Mouse (Mus musculus): ENCODE measurements around the gene Tnfrsf26. TPM values are rescaled to one million over a fixed set of nuclear protein-coding genes. Genes with fewer than 3 reads are reported as not detected.
"Not testable (repeated sequence)": the region's sequence is repeated elsewhere in the genome, so short reads cannot be mapped to it uniquely, and the experiment has no call there.

Tnfrsf26 gene
- 0.10 and 0.46 TPM in 2 replicates for total RNA-seq (2014; rRNA removed)
- polyA plus RNA-seq (2015; fragmentation: Nextera tagmentation; extraction: Ambion mirVana), result 0.11 and 0.16 TPM in 2 replicates

GRCm38 (mm10) chr7:143628540-143628939 lies at the start of gene Tnfrsf26:
TSS of gene Tnfrsf26 (minus strand) at chr7:143628722.
- Histone ChIP-seq H3K9ac (no peak within 1 kb of the TSS), H3K27me3 (ENCODE audit: insufficient read depth, low read length) (no peaks in the 10 kb centered on the region), H3K4me3 (ENCODE audit: low read depth, low read length) (no peak within 1 kb of the TSS), H3K36me3 (ENCODE audit: insufficient read depth) (no peaks in the 10 kb centered on the region), H3K4me2 (ENCODE audit: low read depth) (no peak within 1 kb of the TSS), H3K27ac (ENCODE audit: low read depth, low read length) (no peak within 1 kb of the TSS), H3K9me3 (ENCODE audit: low read length) (no peaks in the 10 kb centered on the region), H3K4me1 (ENCODE audit: insufficient read depth) (no peaks in the 10 kb centered on the region)
- no peak for TF ChIP-seq CTCF (IDR thresholded peaks at IDR 0.05; ENCODE audit: low read depth)
- DNase-seq, result no peak
- 96% methylated on average over 1 of the region's 1 CpGs for WGBS
- ATAC-seq, result no peak

- DNase-seq (no peak), ATAC-seq (no peak)
- TF ChIP-seq CTCF (IDR thresholded peaks at IDR 0.05; ENCODE audit: low read depth), result no peak
- Histone ChIP-seq H3K4me1 (ENCODE audit: insufficient read depth) (no peaks in the 10 kb centered on the region), H3K4me2 (ENCODE audit: low read depth) (no peak overlapping the region), H3K4me3 (ENCODE audit: low read depth, low read length) (no peak overlapping the region), H3K36me3 (ENCODE audit: insufficient read depth) (no peaks in the 10 kb centered on the region), H3K9ac (no peak overlapping the region), H3K9me3 (ENCODE audit: low read length) (no peaks in the 10 kb centered on the region), H3K27me3 (ENCODE audit: insufficient read depth, low read length) (no peaks in the 10 kb centered on the region), H3K27ac (ENCODE audit: low read depth, low read length) (no peak overlapping the region)
Observed at GRCm38 (mm10) chr7:143666427-143667311, 38.1 kb upstream of the Tnfrsf26 start.

GRCm38 (mm10) chr7:143663470-143663869 lies 34.9 kb upstream of the Tnfrsf26 start:
- Histone ChIP-seq H3K4me3 (ENCODE audit: low read depth, low read length) (no peak overlapping the region), H3K9ac (no peak overlapping the region), H3K27ac (ENCODE audit: low read depth, low read length) (no peak overlapping the region), H3K4me1 (ENCODE audit: insufficient read depth) (no peaks in the 10 kb centered on the region), H3K9me3 (ENCODE audit: low read length) (no peaks in the 10 kb centered on the region), H3K36me3 (ENCODE audit: insufficient read depth) (no peaks in the 10 kb centered on the region), H3K4me2 (ENCODE audit: low read depth) (no peak overlapping the region), H3K27me3 (ENCODE audit: insufficient read depth, low read length) (no peaks in the 10 kb centered on the region)
- TF ChIP-seq CTCF (IDR thresholded peaks at IDR 0.05; ENCODE audit: low read depth), result no peak
- DNase-seq (no peak), ATAC-seq (no peak)
- 90% methylated on average over 2 of the region's 2 CpGs for WGBS

DNA sequence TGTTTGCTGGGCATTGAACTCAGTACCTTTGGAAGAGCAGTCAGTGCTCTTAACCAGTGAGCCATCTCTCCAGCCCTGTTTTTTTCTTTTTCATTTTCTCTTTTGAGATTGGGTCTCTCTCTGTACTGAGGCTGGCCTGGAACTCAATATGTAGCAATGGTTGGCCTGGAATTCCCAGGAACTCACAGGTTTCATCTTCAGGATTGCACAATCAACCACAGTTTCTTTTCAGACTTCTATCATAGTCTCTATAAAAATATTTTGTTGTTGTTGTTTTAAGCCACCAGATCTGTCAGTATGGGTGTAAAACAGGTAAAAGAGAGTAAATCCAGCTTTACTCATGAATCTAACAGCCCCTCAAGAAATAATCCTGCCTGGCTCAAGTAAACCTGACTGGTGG lies 32.3 kb upstream of the Tnfrsf26 start:
- ATAC-seq, result no peak
- no peak overlapping the region for H3K4me2 ChIP-seq (ENCODE audit: low read depth)

DNA sequence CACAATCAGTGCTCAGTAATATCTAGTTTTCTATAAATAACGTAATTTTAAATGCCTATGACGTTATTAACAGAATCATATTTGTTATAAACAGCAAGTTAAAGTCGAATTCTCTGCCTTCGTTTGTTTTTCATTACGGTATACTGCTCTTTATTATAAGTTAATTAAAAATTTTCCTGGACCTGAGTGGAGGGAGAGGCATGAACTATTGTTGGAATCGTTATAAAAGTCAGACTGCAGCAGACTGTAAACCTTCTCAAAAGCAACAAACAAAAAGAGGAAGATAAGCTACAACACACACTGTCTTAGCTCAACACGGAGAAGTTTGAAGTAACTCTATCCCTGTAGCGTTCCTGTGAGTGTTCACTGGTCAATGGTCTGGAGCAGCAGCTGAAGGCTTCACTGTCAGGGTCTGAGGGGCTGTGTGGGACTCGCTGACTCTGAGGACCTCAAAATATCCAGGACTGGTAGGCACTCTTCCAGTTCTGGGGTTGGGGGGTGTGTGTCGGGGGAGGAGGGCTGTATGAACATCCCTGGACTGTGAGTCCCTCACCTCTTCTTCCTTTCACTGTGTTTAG lies 21.3 kb upstream of the Tnfrsf26 start:
- WGBS, result 52% methylated on average over 10 of the region's 10 CpGs
- not testable (repeated sequence) for H3K27ac ChIP-seq (ENCODE audit: low read depth, low read length); H3K9me3 ChIP-seq (ENCODE audit: low read length); H3K36me3 ChIP-seq (ENCODE audit: insufficient read depth); H3K27me3 ChIP-seq (ENCODE audit: insufficient read depth, low read length); H3K4me1 ChIP-seq (ENCODE audit: insufficient read depth); H3K9ac ChIP-seq; DNase-seq; ATAC-seq
- peak overlapping the region; percentile 65 for H3K4me3 ChIP-seq (ENCODE audit: low read depth, low read length)
- peak overlapping the region; percentile 91; the same call in 1 of the 2 replicates for H3K4me2 ChIP-seq (ENCODE audit: low read depth)

More for the DNA sequence above, 32.3 kb upstream of the Tnfrsf26 start:
- no peaks in the 10 kb centered on the region for H3K36me3 ChIP-seq (ENCODE audit: insufficient read depth)
- no peaks in the 10 kb centered on the region for H3K4me1 ChIP-seq (ENCODE audit: insufficient read depth)
- H3K9ac ChIP-seq, result no peak overlapping the region
- no peak overlapping the region for H3K4me3 ChIP-seq (ENCODE audit: low read depth, low read length)
- no peak for DNase-seq
- no peak for TF ChIP-seq CTCF (IDR thresholded peaks at IDR 0.05; ENCODE audit: low read depth)
- no peaks in the 10 kb centered on the region for H3K27me3 ChIP-seq (ENCODE audit: insufficient read depth, low read length)
- no peak overlapping the region for H3K27ac ChIP-seq (ENCODE audit: low read depth, low read length)
- no peaks in the 10 kb centered on the region for H3K9me3 ChIP-seq (ENCODE audit: low read length)

GRCm38 (mm10) chr7:143649034-143649768 lies 20.7 kb upstream of the Tnfrsf26 start, which contains the start of gene Tnfrsf22:
TSS of gene Tnfrsf22 (minus strand) at chr7:143649661.
- peak within 1 kb of the TSS; percentile 91 for H3K4me2 ChIP-seq (ENCODE audit: low read depth)
- H3K27ac ChIP-seq (ENCODE audit: low read depth, low read length), result no peak within 1 kb of the TSS
- H3K27me3 ChIP-seq (ENCODE audit: insufficient read depth, low read length), result no peaks in the 10 kb centered on the region
- no peaks in the 10 kb centered on the region for H3K36me3 ChIP-seq (ENCODE audit: insufficient read depth)
- peak; percentile 87 for DNase-seq
- no peaks in the 10 kb centered on the region for H3K9me3 ChIP-seq (ENCODE audit: low read length)
- peak; percentile 100 for ATAC-seq
- peak; percentile 23; the same call in 1 of the 2 replicates for TF ChIP-seq CTCF (IDR thresholded peaks at IDR 0.05; ENCODE audit: low read depth)
- WGBS, result 3% methylated on average over 39 of the region's 39 CpGs
- H3K4me1 ChIP-seq (ENCODE audit: insufficient read depth), result no peaks in the 10 kb centered on the region
- peak within 1 kb of the TSS; percentile 69 for H3K9ac ChIP-seq
- H3K4me3 ChIP-seq (ENCODE audit: low read depth, low read length), result peak within 1 kb of the TSS; percentile 65

GRCm38 (mm10) chr7:143643949-143644348 lies 15.4 kb upstream of the Tnfrsf26 start:
- not testable (repeated sequence) for H3K27me3 ChIP-seq (ENCODE audit: insufficient read depth, low read length); H3K9me3 ChIP-seq (ENCODE audit: low read length); H3K4me3 ChIP-seq (ENCODE audit: low read depth, low read length); H3K9ac ChIP-seq; H3K4me2 ChIP-seq (ENCODE audit: low read depth); H3K36me3 ChIP-seq (ENCODE audit: insufficient read depth); H3K27ac ChIP-seq (ENCODE audit: low read depth, low read length); ATAC-seq; H3K4me1 ChIP-seq (ENCODE audit: insufficient read depth); DNase-seq
- 91% methylated on average over 2 of the region's 2 CpGs for WGBS
